Mouse (Mus musculus): ENCODE measurements around the gene Tm6sf2.

- TF ChIP-seq GATA1 (IDR thresholded peaks at IDR 0.05; ENCODE audit: borderline replicate concordance, low read length) (no peak), FLI1 (IDR thresholded peaks at IDR 0.05; ENCODE audit: low read length) (no peak)
Measured at GRCm38 (mm10) chr8:70083285-70083684, 10.6 kb downstream of the Tm6sf2 start, which contains the start of gene Hapln4.
